Mouse (Mus musculus) fat pad, adult 2 months (tissue): ENCODE results near the gene E2f6.

Source experiments
- DNase-seq: peaks from one replicate; pipeline ENCODE4 v3.0.0-alpha.2; 2011; ENCODE audit warnings: low read depth, low spot score; ENCODE audit errors: extremely low read depth

E2f6 gene

GRCm38 (mm10) chr12:16810525-16811431 is at the start of gene E2f6:
E2f6 (plus strand) TSS chr12:16810963.
- DNase-seq: no peak

GRCm38 (mm10) chr12:16761461-16761860 is 49.3 kb upstream of the E2f6 start:
- no peak for DNase-seq

- DNase-seq: no peak
Measured at GRCm38 (mm10) chr12:16763649-16764422, 46.9 kb upstream of the E2f6 start.

- DNase-seq: no peak
Measured at GRCm38 (mm10) chr12:16764776-16765445, 45.9 kb upstream of the E2f6 start.

- DNase-seq: no peak
Measured at GRCm38 (mm10) chr12:16768251-16768650, 42.5 kb upstream of the E2f6 start.

GRCm38 (mm10) chr12:16768711-16769110 is 42.1 kb upstream of the E2f6 start:
- DNase-seq: no peak

- DNase-seq: no peak
Measured at GRCm38 (mm10) chr12:16769601-16770165, 41.1 kb upstream of the E2f6 start.

- DNase-seq: no peak
Measured at GRCm38 (mm10) chr12:16774605-16775004, 36.2 kb upstream of the E2f6 start.

- DNase-seq: no peak
Measured at GRCm38 (mm10) chr12:16775351-16775750, 35.4 kb upstream of the E2f6 start.

GRCm38 (mm10) chr12:16778523-16778922 is 32.2 kb upstream of the E2f6 start:
- no peak for DNase-seq

- DNase-seq: no peak
Measured at GRCm38 (mm10) chr12:16779165-16779564, 31.6 kb upstream of the E2f6 start.

- DNase-seq: peak; percentile 77
Measured at GRCm38 (mm10) chr12:16780320-16780719, 30.4 kb upstream of the E2f6 start.

GRCm38 (mm10) chr12:16781034-16781746 is 29.6 kb upstream of the E2f6 start:
- DNase-seq: no peak

GRCm38 (mm10) chr12:16788600-16788999 is 22.2 kb upstream of the E2f6 start:
- no peak for DNase-seq

GRCm38 (mm10) chr12:16789199-16789598 is 21.6 kb upstream of the E2f6 start:
- no peak for DNase-seq

- DNase-seq: no peak
Measured at GRCm38 (mm10) chr12:16789756-16790155, 21.0 kb upstream of the E2f6 start.

GRCm38 (mm10) chr12:16790456-16790855 is 20.3 kb upstream of the E2f6 start:
- DNase-seq: no peak

GRCm38 (mm10) chr12:16793371-16793770 is 17.4 kb upstream of the E2f6 start:
- no peak for DNase-seq

GRCm38 (mm10) chr12:16795781-16796180 is 15.0 kb upstream of the E2f6 start:
- no peak for DNase-seq

- DNase-seq: no peak
Measured at GRCm38 (mm10) chr12:16798894-16799293, 11.9 kb upstream of the E2f6 start.

- DNase-seq: no peak
Measured at GRCm38 (mm10) chr12:16799928-16800258, 10.9 kb upstream of the E2f6 start.
